Mouse (Mus musculus): ENCODE results near the gene Nans.

DNA sequence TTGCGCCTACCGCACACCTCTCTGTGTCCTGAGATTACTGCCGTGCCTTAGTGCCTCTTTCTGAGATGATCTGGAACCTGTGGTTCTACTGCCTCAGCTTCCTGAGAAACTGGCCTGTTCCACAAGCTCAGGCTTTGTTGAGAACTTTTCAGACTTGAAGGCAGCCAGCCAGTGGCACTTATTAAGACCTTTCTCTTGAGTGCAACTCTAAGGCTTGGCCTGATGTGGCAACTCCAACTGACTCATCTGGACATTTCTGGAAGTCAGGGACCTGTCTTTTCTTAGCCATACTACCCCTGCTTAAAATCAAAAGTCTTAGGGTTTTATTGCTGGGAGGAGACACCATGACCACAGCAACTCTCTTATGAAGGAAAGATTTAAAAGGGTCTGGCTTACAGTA is 31.9 kb upstream of the Nans start:
- TF ChIP-seq CTCF (IDR thresholded peaks at IDR 0.05; ENCODE audit: borderline replicate concordance, control insufficient read depth, extremely low read depth, insufficient read depth, low read length, poor library complexity): no peak
- TF ChIP-seq POLR2A (IDR thresholded peaks at IDR 0.05; ENCODE audit: control insufficient read depth, extremely low read depth, insufficient read depth, low read length, poor library complexity): no peak
